Mouse (Mus musculus) activated CD4-positive, CD25-positive, alpha-beta regulatory T cell, adult 4 months (primary cell): Measurements from ENCODE around the gene Thada. TPM values are rescaled to one million over a fixed set of nuclear protein-coding genes. Genes with fewer than 3 reads are reported as not detected.

Source experiments
- ATAC-seq: one replicate; pipeline ENCODE4 v1.8.0; 2017
- polyA plus RNA-seq, 2 experiments: library from polyadenylated mRNA; unstranded; fragments of 100-300 nt; shearing (Covaris generic); gene quantifications; one replicate each; pipeline ENCODE4 v1.2.1; 2017

Gene Thada
- polyA plus RNA-seq, 2 experiments from 2014 or later = 53.7 to 64.8 TPM

- ATAC-seq = no peak
Observed at GRCm38 (mm10) chr17:84474312-84474711, 8.3 kb upstream of the Thada start.

GRCm38 (mm10) chr17:84435012-84435411 is 31.0 kb downstream of the Thada start:
- peak; percentile 68 for ATAC-seq

- no peak for ATAC-seq
Observed at GRCm38 (mm10) chr17:84434233-84434632, 31.8 kb downstream of the Thada start.

- no peak for ATAC-seq
Observed at GRCm38 (mm10) chr17:84431991-84432390, 34.0 kb downstream of the Thada start.

- no peak for ATAC-seq
Observed at GRCm38 (mm10) chr17:84424258-84424657, 41.7 kb downstream of the Thada start.

GRCm38 (mm10) chr17:84422916-84423315 is 43.1 kb downstream of the Thada start:
- ATAC-seq = peak; percentile 38

GRCm38 (mm10) chr17:84422001-84422785 is 43.8 kb downstream of the Thada start:
- ATAC-seq = no peak

- no peak for ATAC-seq
Observed at GRCm38 (mm10) chr17:84421042-84421441, 45.0 kb downstream of the Thada start.

- peak; percentile 21 for ATAC-seq
Observed at GRCm38 (mm10) chr17:84420276-84420639, 45.7 kb downstream of the Thada start.

GRCm38 (mm10) chr17:84419326-84420275 is 46.4 kb downstream of the Thada start:
- ATAC-seq = peak; percentile 72

- no peak for ATAC-seq
Observed at GRCm38 (mm10) chr17:84415936-84416335, 50.1 kb downstream of the Thada start.

- ATAC-seq = peak; percentile 79
Observed at GRCm38 (mm10) chr17:84408731-84409130, 57.3 kb downstream of the Thada start.

GRCm38 (mm10) chr17:84405616-84406015 is 60.4 kb downstream of the Thada start:
- no peak for ATAC-seq

GRCm38 (mm10) chr17:84401796-84402195 is 64.2 kb downstream of the Thada start:
- no peak for ATAC-seq

- ATAC-seq = no peak
Observed at GRCm38 (mm10) chr17:84399431-84399830, 66.6 kb downstream of the Thada start.

- no peak for ATAC-seq
Observed at GRCm38 (mm10) chr17:84390026-84390425, 76.0 kb downstream of the Thada start.

GRCm38 (mm10) chr17:84386176-84386575 is 79.8 kb downstream of the Thada start:
- no peak for ATAC-seq

GRCm38 (mm10) chr17:84385696-84386095 is 80.3 kb downstream of the Thada start:
- ATAC-seq = no peak

- ATAC-seq = no peak
Observed at GRCm38 (mm10) chr17:84384661-84385060, 81.3 kb downstream of the Thada start.

- ATAC-seq = no peak
Observed at GRCm38 (mm10) chr17:84380340-84380739, 85.7 kb downstream of the Thada start.

- no peak for ATAC-seq
Observed at GRCm38 (mm10) chr17:84376882-84377281, 89.1 kb downstream of the Thada start.

- no peak for ATAC-seq
Observed at GRCm38 (mm10) chr17:84372411-84373045, 93.5 kb downstream of the Thada start.

GRCm38 (mm10) chr17:84370385-84370784 is 95.6 kb downstream of the Thada start:
- ATAC-seq = no peak
